Mouse (Mus musculus) liver, adult 2 months (tissue): Measurements from ENCODE around the gene Per1. TPM values are rescaled to one million over a fixed set of nuclear protein-coding genes. Genes with fewer than 3 reads are reported as not detected.
A peak's percentile ranks its signal among the peaks of the same experiment; 100 is the strongest.

Experiments
- DNase-seq: peaks from one replicate; pipeline ENCODE4 v3.0.0-alpha.2; 2011; ENCODE audit warnings: low read depth, low spot score; ENCODE audit errors: extremely low read depth
- H3K27ac ChIP-seq: fragments of 200-500 bp; replicated peaks from 2 replicates; pipeline ENCODE4 v1.5.1; 2012; ENCODE audit warnings: low read depth, mild to moderate bottlenecking, control low read depth, inconsistent platforms, low read length; ENCODE audit not compliant: insufficient read depth
- H3K27me3 ChIP-seq: fragments of 200-500 bp; 2 replicates; pipeline ENCODE4 v1.6.1; 2012; ENCODE audit warnings: mild to moderate bottlenecking, moderate library complexity, low read length, inconsistent platforms; ENCODE audit not compliant: control insufficient read depth, insufficient read depth
- H3K36me3 ChIP-seq: fragments of 200-500 bp; 2 replicates; pipeline ENCODE4 v1.6.1; 2012; ENCODE audit warnings: low read length, inconsistent platforms; ENCODE audit not compliant: control insufficient read depth, insufficient read depth
- H3K4me1 ChIP-seq: fragments of 200-500 bp; 2 replicates; pipeline ENCODE4 v1.6.1; 2011; ENCODE audit warnings: low read length; ENCODE audit not compliant: control insufficient read depth, insufficient read depth
- H3K4me3 ChIP-seq: fragments of 200-500 bp; 2 replicates; pipeline ENCODE4 v1.5.1; 2011; ENCODE audit warnings: low read depth, mild to moderate bottlenecking, control low read depth, low read length, moderate library complexity; ENCODE audit not compliant: insufficient read depth
- H3K79me2 ChIP-seq: fragments of 200-500 bp; 2 replicates; pipeline ENCODE4 v1.6.1; 2012; ENCODE audit warnings: inconsistent platforms, mild to moderate bottlenecking, low read length, moderate library complexity; ENCODE audit not compliant: control insufficient read depth, insufficient read depth
- H3K9ac ChIP-seq: fragments of 200-500 bp; 2 replicates; pipeline ENCODE4 v1.6.1; 2012; ENCODE audit warnings: low read depth, mild to moderate bottlenecking, control low read depth, inconsistent platforms, low read length
- CTCF ChIP-seq: fragments of 200-500 bp; IDR thresholded peaks from 2 replicates; pipeline ENCODE4 v1.5.1; 2011; ENCODE audit warnings: low read depth, low read length, control low read depth
- POLR2A ChIP-seq: fragments of 200-500 bp; IDR thresholded peaks from 2 replicates; pipeline ENCODE4 v1.6.1; 2011; ENCODE audit warnings: low read length, control low read depth; ENCODE audit not compliant: insufficient read depth; ENCODE audit errors: extremely low read depth
- WGBS: fragments of 180-500 bp; shearing (Covaris S2); methylation state at CpG from one replicate; pipeline ENCODE4 v1.1.7; 2018; 5-methylcytosine and 5-hydroxymethylcytosine counted together
- polyA plus RNA-seq: library from polyadenylated mRNA; depleted of rRNA; stranded (reverse); fragments of >200 nt; gene quantifications from 2 replicates; pipeline ENCODE4 v1.2.3, GENCODE M21; 2012
- total RNA-seq: library from RNA; depleted of rRNA; stranded (reverse); fragments of >200 nt; gene quantifications from 2 replicates; pipeline ENCODE4 v1.2.3, GENCODE M21; 2014

Per1 gene
- total and polyA plus RNA-seq, 2 experiments: 4.6 to 8.0 TPM

- WGBS: 79% methylated on average over 7 of the region's 7 CpGs
- Histone ChIP-seq H3K4me1 (no peaks in the 10 kb centered on the region), H3K79me2 (no peaks in the 10 kb centered on the region), H3K4me3 (no peak overlapping the region), H3K27ac (no peak overlapping the region), H3K36me3 (no peaks in the 10 kb centered on the region), H3K9ac (no peak overlapping the region), H3K27me3 (0 out of 2 replicates have a peak, but pooled peaks cover 2% of the 10 kb centered on the region)
- DNase-seq: no peak
- TF ChIP-seq CTCF (no peak), POLR2A (no peak)
These were observed 52.5 kb downstream of the Per1 start for GRCm38 (mm10) chr11:69147546-69147945.

- no peaks in the 10 kb centered on the region for H3K79me2 ChIP-seq
- H3K4me1 ChIP-seq: no peaks in the 10 kb centered on the region
- no peak for DNase-seq
- no peak for TF ChIP-seq POLR2A
- TF ChIP-seq CTCF: no peak
- no peak overlapping the region for H3K9ac ChIP-seq
- 89% methylated on average over 5 of the region's 5 CpGs for WGBS
- H3K36me3 ChIP-seq: no peaks in the 10 kb centered on the region
- H3K27me3 ChIP-seq: 0 out of 2 replicates have a peak, but pooled peaks cover under 1% of the 10 kb centered on the region
- H3K27ac ChIP-seq: no peak overlapping the region
- H3K4me3 ChIP-seq: no peak overlapping the region
These were observed 53.5 kb downstream of the Per1 start for GRCm38 (mm10) chr11:69148451-69148960.

- Histone ChIP-seq H3K27me3 (no peaks in the 10 kb centered on the region), H3K4me1 (no peaks in the 10 kb centered on the region), H3K36me3 (no peaks in the 10 kb centered on the region), H3K4me3 (no peak overlapping the region), H3K9ac (no peak overlapping the region), H3K79me2 (no peaks in the 10 kb centered on the region), H3K27ac (no peak overlapping the region)
- TF ChIP-seq CTCF (no peak), POLR2A (no peak)
- DNase-seq: no peak
- WGBS: 82% methylated on average over 6 of the region's 6 CpGs
These were observed 54.7 kb downstream of the Per1 start for GRCm38 (mm10) chr11:69149728-69150127.

- 9% methylated on average over 7 of the region's 7 CpGs for WGBS
- H3K27me3 ChIP-seq: no peaks in the 10 kb centered on the region
- no peak overlapping the region for H3K4me3 ChIP-seq
- H3K36me3 ChIP-seq: no peaks in the 10 kb centered on the region
- peak; percentile 55 for TF ChIP-seq CTCF
- TF ChIP-seq POLR2A: no peak
- no peaks in the 10 kb centered on the region for H3K79me2 ChIP-seq
- no peaks in the 10 kb centered on the region for H3K4me1 ChIP-seq
- no peak overlapping the region for H3K27ac ChIP-seq
- peak; percentile 25 for DNase-seq
- H3K9ac ChIP-seq: no peak overlapping the region
These were observed 55.4 kb downstream of the Per1 start for GRCm38 (mm10) chr11:69150444-69150843.

GRCm38 (mm10) chr11:69151004-69151403, 56.0 kb downstream of the Per1 start:
- Histone ChIP-seq H3K9ac (no peak overlapping the region), H3K4me3 (no peak overlapping the region), H3K4me1 (no peaks in the 10 kb centered on the region), H3K27ac (no peak overlapping the region), H3K79me2 (no peaks in the 10 kb centered on the region), H3K36me3 (no peaks in the 10 kb centered on the region), H3K27me3 (no peaks in the 10 kb centered on the region)
- WGBS: 71% methylated on average over 6 of the region's 6 CpGs
- DNase-seq: no peak
- TF ChIP-seq CTCF (no peak), POLR2A (no peak)

GRCm38 (mm10) chr11:69153831-69154230, 58.8 kb downstream of the Per1 start:
- DNase-seq: no peak
- Histone ChIP-seq H3K9ac (no peak overlapping the region), H3K4me3 (no peak overlapping the region), H3K36me3 (no peaks in the 10 kb centered on the region), H3K27ac (no peak overlapping the region), H3K79me2 (no peaks in the 10 kb centered on the region), H3K4me1 (no peaks in the 10 kb centered on the region), H3K27me3 (peaks cover 3% of the 10 kb centered on the region; the same call in 1 of the 2 replicates)
- TF ChIP-seq CTCF (no peak), POLR2A (no peak)
- 74% methylated on average over 8 of the region's 8 CpGs for WGBS
